Mouse (Mus musculus) C3H10T1/2 (cell line): ENCODE results near the gene Actr5. TPM values are rescaled to one million over a fixed set of nuclear protein-coding genes. Genes with fewer than 3 reads are reported as not detected.

ENCODE experiments used
- polyA plus RNA-seq, 2 experiments: library from polyadenylated mRNA; unstranded; fragments of >200 nt; fragmentation: generic; extraction: Trizol; gene quantifications; one replicate each; pipeline ENCODE4 v1.2.1; 2012; ENCODE audit warnings: missing spikeins in 2 of 2

Gene Actr5
- polyA plus RNA-seq, result 1 to 10 TPM; 6.9 to 9.1 TPM

DNA sequence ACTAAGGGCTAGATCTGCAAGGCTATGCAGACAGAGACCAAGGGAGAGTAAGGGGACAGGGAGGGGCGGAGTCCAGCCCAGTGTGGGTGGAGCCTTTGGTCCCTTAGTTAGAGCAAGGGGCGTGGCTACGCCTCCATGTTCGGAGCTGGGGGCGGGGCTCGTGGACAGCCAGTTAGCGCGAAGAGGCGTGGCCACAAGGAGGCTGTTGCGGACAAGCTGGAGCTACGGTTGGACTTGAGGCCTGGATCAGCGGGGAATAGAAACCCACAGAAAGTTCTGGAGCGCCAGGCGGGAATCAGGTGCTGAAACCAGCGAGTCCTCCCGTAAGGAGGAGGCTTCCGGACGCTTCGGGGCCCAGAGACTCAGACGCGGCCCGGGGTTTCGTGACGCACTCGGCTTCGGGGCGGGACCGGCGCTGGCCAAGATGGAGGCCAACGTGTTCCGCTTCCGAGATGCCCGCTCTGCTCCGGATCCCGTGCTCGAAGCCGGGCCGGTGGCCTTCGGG is at the start of gene Actr5:
Actr5 (plus strand) TSS at position 171 of the 505 bp plus-strand sequence.

DNA sequence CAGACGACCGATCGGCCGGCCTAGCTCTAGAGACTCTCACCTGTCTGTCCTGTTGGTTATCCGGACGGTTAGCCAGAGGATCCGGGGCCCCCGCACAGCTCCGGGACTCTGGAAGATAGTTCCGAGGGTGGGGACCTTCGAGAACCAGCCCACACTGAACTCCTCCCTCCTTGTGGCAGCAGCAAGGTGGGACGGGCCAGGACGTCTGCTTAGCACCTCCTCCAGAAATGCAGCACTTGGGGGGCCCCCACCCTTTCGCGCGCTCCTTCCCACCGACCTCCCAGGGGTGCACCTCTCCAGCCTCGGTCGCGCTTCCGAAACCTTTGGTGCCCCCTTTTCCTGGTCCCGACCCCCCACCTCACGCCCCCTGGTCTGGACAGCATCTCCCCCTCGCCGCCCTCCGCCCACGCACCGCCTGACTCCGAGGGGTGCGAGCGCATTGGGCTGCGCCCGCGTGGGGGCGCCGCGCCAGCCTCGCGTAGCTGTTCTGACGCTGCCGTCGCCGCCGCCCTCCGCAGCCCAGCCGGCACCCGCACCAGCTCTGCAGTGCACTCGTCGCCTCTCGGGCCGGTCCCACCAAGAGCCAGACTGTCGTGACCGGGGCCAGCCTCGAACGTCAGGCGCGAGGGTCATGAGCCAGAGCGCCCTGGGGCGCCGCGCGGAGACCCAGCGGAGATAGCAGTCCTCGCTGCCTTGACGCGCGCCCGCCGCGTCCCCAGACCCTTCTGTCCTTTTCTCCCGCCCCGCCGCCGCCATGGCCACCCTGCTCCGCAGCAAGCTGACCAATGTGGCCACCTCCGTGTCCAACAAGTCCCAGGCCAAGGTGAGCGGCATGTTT is 14.0 kb upstream of the Actr5 start, which contains the start of gene Slc32a1:
Slc32a1 (plus strand) TSS at position 280 of the 838 bp plus-strand sequence.

DNA sequence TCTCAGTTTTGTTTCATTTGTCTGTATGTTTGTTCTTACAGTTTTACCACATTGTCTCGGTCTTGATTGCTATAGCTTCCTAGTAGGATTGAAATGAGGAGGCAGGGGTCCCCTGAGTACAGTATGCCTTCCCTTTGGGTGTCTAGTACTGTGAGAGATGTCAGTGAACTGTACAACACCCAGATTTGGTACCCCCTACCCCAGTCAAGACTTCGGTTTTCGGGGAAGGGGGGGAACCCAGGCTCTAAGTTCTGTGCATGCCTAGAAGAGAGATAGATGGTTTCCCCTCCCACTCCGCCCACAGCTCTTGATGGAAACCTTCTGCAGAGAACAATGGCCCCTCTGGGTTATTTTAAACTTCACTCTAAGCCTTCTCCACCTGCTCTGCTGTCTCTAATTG is 40.4 kb downstream of the Actr5 start, which contains the start of gene Ppp1r16b:
Ppp1r16b (plus strand) TSS at position 301 of the 400 bp plus-strand sequence.

Other genes starting within 250 kb of the Actr5 start
- not detected for gene Snhg11, start 249.2 kb upstream of the Actr5 start, polyA plus RNA-seq
- gene Ralgapb, start 215.0 kb upstream of the Actr5 start, polyA plus RNA-seq, result 1 to 10 TPM in 1 of 2 experiments, under 1 TPM in 1; 0.63 to 6.7 TPM
- gene Adig, start 122.3 kb upstream of the Actr5 start, polyA plus RNA-seq, result not detected
- gene Arhgap40, start 112.1 kb upstream of the Actr5 start, polyA plus RNA-seq, result under 1 TPM in 1 of 2 experiments, not detected in 1; 0.05 TPM
- not detected for gene Slc32a1, start 14.1 kb upstream of the Actr5 start, polyA plus RNA-seq
- under 1 TPM; 0.04 to 0.07 TPM for gene Ppp1r16b, start 40.5 kb downstream of the Actr5 start, polyA plus RNA-seq
- gene Fam83d, start 143.2 kb downstream of the Actr5 start, polyA plus RNA-seq, result 10 to 100 TPM in 1 of 2 experiments, 1 to 10 TPM in 1; 9.3 to 31.8 TPM
- 1 to 10 TPM; 2.6 to 7.5 TPM for gene Dhx35, start 169.9 kb downstream of the Actr5 start, polyA plus RNA-seq